Mouse (Mus musculus) forebrain, embryonic 15.5 days (tissue): Measurements from ENCODE around the gene Dnase1l1. TPM values are rescaled to one million over a fixed set of nuclear protein-coding genes. Genes with fewer than 3 reads are reported as not detected.
A peak's percentile ranks its signal among the peaks of the same experiment; 100 is the strongest.

Source experiments
- ATAC-seq: fragments of 200-750 bp; cut with Nextera tagmentation; replicated peaks from 2 replicates; pipeline ENCODE4 v1.8.0; 2017; ENCODE audit warnings: mild to moderate bottlenecking, moderate TSS enrichment, moderate library complexity
- H3K27ac ChIP-seq: fragments of 300-500 bp; sonication (generic); replicated peaks from 2 replicates; pipeline ENCODE4 v1.5.1; 2015; ENCODE audit warnings: mild to moderate bottlenecking, inconsistent platforms
- H3K27me3 ChIP-seq: fragments of 300-500 bp; sonication (generic); 2 replicates; pipeline ENCODE4 v1.6.1; 2015; ENCODE audit warnings: inconsistent platforms
- H3K36me3 ChIP-seq: fragments of 300-500 bp; sonication (generic); 2 replicates; pipeline ENCODE4 v1.6.1; 2015; ENCODE audit warnings: mild to moderate bottlenecking, inconsistent platforms
- H3K4me1 ChIP-seq: fragments of 300-500 bp; sonication (generic); 2 replicates; pipeline ENCODE4 v1.6.1; 2015; ENCODE audit warnings: inconsistent platforms
- H3K4me2 ChIP-seq: fragments of 300-500 bp; sonication (generic); replicated peaks from 2 replicates; pipeline ENCODE4 v1.6.1; 2015; ENCODE audit warnings: mild to moderate bottlenecking, inconsistent platforms
- H3K4me3 ChIP-seq: fragments of 300-500 bp; sonication (generic); 2 replicates; pipeline ENCODE4 v1.5.1; 2015; ENCODE audit warnings: mild to moderate bottlenecking, inconsistent platforms
- H3K9ac ChIP-seq: fragments of 300-500 bp; sonication (generic); replicated peaks from 2 replicates; pipeline ENCODE4 v1.6.1; 2015; ENCODE audit warnings: mild to moderate bottlenecking, inconsistent platforms
- H3K9me3 ChIP-seq: fragments of 300-500 bp; sonication (generic); 2 replicates; pipeline ENCODE4 v1.6.1; 2016; ENCODE audit warnings: inconsistent platforms
- WGBS: fragments of 180-500 bp; shearing (Covaris S2); methylation state at CpG from one replicate; pipeline ENCODE4 v1.1.7; 2015; ENCODE audit warnings: mixed read lengths; 5-methylcytosine and 5-hydroxymethylcytosine counted together
- polyA plus RNA-seq: library from polyadenylated mRNA; unstranded; fragments of >200 nt; fragmentation: Nextera tagmentation; extraction: Ambion mirVana; gene quantifications from 2 replicates; pipeline ENCODE4 v1.2.1, GENCODE M21; 2015

Gene Dnase1l1
- polyA plus RNA-seq, 1 experiment from 2014 or later = 2.2 TPM

GRCm38 (mm10) chrX:74283092-74283437 is 928 bp upstream of the Dnase1l1 start:
- WGBS = 38% methylated on average over 5 of the region's 5 CpGs
- peak; percentile 23 for ATAC-seq
- Histone ChIP-seq H3K4me1 (peaks cover 19% of the 10 kb centered on the region), H3K27ac (peak overlapping the region; percentile 86), H3K4me2 (peak overlapping the region; percentile 67), H3K36me3 (no peaks in the 10 kb centered on the region), H3K9ac (peak overlapping the region; percentile 71), H3K27me3 (no peaks in the 10 kb centered on the region), H3K4me3 (peak overlapping the region; percentile 51), H3K9me3 (no peaks in the 10 kb centered on the region)

GRCm38 (mm10) chrX:74282395-74283091 is 406 bp upstream of the Dnase1l1 start:
- Histone ChIP-seq H3K27ac (peak overlapping the region; percentile 86), H3K36me3 (no peaks in the 10 kb centered on the region), H3K27me3 (no peaks in the 10 kb centered on the region), H3K9ac (peak overlapping the region; percentile 71), H3K4me2 (peak overlapping the region; percentile 67), H3K4me1 (peaks cover 19% of the 10 kb centered on the region), H3K4me3 (peak overlapping the region; percentile 51), H3K9me3 (no peaks in the 10 kb centered on the region)
- WGBS = 25% methylated on average over 39 of the region's 39 CpGs
- ATAC-seq = peak; percentile 89

GRCm38 (mm10) chrX:74281041-74281731 is 951 bp downstream of the Dnase1l1 start:
- 9% methylated on average over 14 of the region's 14 CpGs for WGBS
- Histone ChIP-seq H3K4me1 (peaks cover 19% of the 10 kb centered on the region), H3K9me3 (no peaks in the 10 kb centered on the region), H3K4me2 (peak overlapping the region; percentile 67), H3K36me3 (no peaks in the 10 kb centered on the region), H3K27me3 (no peaks in the 10 kb centered on the region), H3K9ac (peak overlapping the region; percentile 71), H3K4me3 (peak overlapping the region; percentile 51), H3K27ac (peak overlapping the region; percentile 86; the same call in 1 of the 2 replicates)
- 0 out of 2 replicates have a peak, but pooled peaks have one; percentile 2 for ATAC-seq

GRCm38 (mm10) chrX:74277916-74278315 is 4.2 kb downstream of the Dnase1l1 start:
- H3K4me3 ChIP-seq = no peak overlapping the region
- no peak overlapping the region for H3K27ac ChIP-seq
- no peak for ATAC-seq
- no peaks in the 10 kb centered on the region for H3K27me3 ChIP-seq
- 75% methylated on average over 8 of the region's 8 CpGs for WGBS
- H3K9me3 ChIP-seq = no peaks in the 10 kb centered on the region
- H3K9ac ChIP-seq = no peak overlapping the region
- H3K4me1 ChIP-seq = peaks cover 8% of the 10 kb centered on the region
- H3K4me2 ChIP-seq = no peak overlapping the region
- H3K36me3 ChIP-seq = peaks cover 4% of the 10 kb centered on the region; the same call in 1 of the 2 replicates

- no peak overlapping the region for H3K4me3 ChIP-seq
Measured at GRCm38 (mm10) chrX:74273422-74274322, 8.5 kb downstream of the Dnase1l1 start.

GRCm38 (mm10) chrX:74270902-74271551 is 11.1 kb downstream of the Dnase1l1 start:
- 0 out of 2 replicates have a peak, but pooled peaks have one; percentile 0 for ATAC-seq
- whole genome bisulfite sequencing = 18% methylated on average over 27 of the region's 27 CpGs

More at GRCm38 (mm10) chrX:74273422-74274322, 8.5 kb downstream of the Dnase1l1 start:
- ATAC-seq = no peak
- no peak overlapping the region for H3K27ac ChIP-seq
- H3K9ac ChIP-seq = no peak overlapping the region
- 29% methylated on average over 10 of the region's 10 CpGs for WGBS
- H3K4me1 ChIP-seq = peaks cover 13% of the 10 kb centered on the region
- no peak overlapping the region for H3K4me2 ChIP-seq
- H3K27me3 ChIP-seq = no peaks in the 10 kb centered on the region
- H3K9me3 ChIP-seq = no peaks in the 10 kb centered on the region
- peaks cover 4% of the 10 kb centered on the region; the same call in 1 of the 2 replicates for H3K36me3 ChIP-seq

GRCm38 (mm10) chrX:74270062-74270901 is 11.9 kb downstream of the Dnase1l1 start, which contains the start of gene Rpl10:
Gene Rpl10 (plus strand): TSS chrX:74270812.
- Histone ChIP-seq H3K4me1 (peaks cover 13% of the 10 kb centered on the region), H3K9ac (peak within 1 kb of the TSS; percentile 70), H3K9me3 (no peaks in the 10 kb centered on the region), H3K27ac (peak within 1 kb of the TSS; percentile 95), H3K4me2 (peak within 1 kb of the TSS; percentile 49), H3K4me3 (peak within 1 kb of the TSS; percentile 61), H3K36me3 (peaks cover 4% of the 10 kb centered on the region; the same call in 1 of the 2 replicates), H3K27me3 (no peaks in the 10 kb centered on the region)
- 22% methylated on average over 42 of the region's 42 CpGs for WGBS
- peak; percentile 97 for ATAC-seq

More at GRCm38 (mm10) chrX:74270902-74271551, 11.1 kb downstream of the Dnase1l1 start:
- peak overlapping the region; percentile 61 for H3K4me3 ChIP-seq
- H3K27me3 ChIP-seq = no peaks in the 10 kb centered on the region
- no peaks in the 10 kb centered on the region for H3K9me3 ChIP-seq
- H3K36me3 ChIP-seq = peaks cover 4% of the 10 kb centered on the region; the same call in 1 of the 2 replicates
- H3K4me2 ChIP-seq = peak overlapping the region; percentile 49
- H3K9ac ChIP-seq = peak overlapping the region; percentile 70
- peak overlapping the region; percentile 95 for H3K27ac ChIP-seq
- peaks cover 13% of the 10 kb centered on the region for H3K4me1 ChIP-seq

- Histone ChIP-seq H3K4me3 (peak overlapping the region; percentile 61), H3K4me1 (peaks cover 13% of the 10 kb centered on the region), H3K9me3 (no peaks in the 10 kb centered on the region), H3K36me3 (peaks cover 4% of the 10 kb centered on the region; the same call in 1 of the 2 replicates), H3K27ac (peak overlapping the region; percentile 95), H3K9ac (peak overlapping the region; percentile 55), H3K27me3 (no peaks in the 10 kb centered on the region), H3K4me2 (peak overlapping the region; percentile 48)
- ATAC-seq = peak; percentile 30; the same call in 1 of the 2 replicates
- WGBS = 27% methylated on average over 3 of the region's 3 CpGs
Measured at GRCm38 (mm10) chrX:74269736-74270061, 12.4 kb downstream of the Dnase1l1 start.

GRCm38 (mm10) chrX:74257746-74258145 is 24.4 kb downstream of the Dnase1l1 start:
- Histone ChIP-seq H3K9ac (no peak overlapping the region), H3K4me3 (no peak overlapping the region), H3K36me3 (0 out of 2 replicates have a peak, but pooled peaks cover 3% of the 10 kb centered on the region), H3K4me2 (no peak overlapping the region), H3K27ac (no peak overlapping the region), H3K27me3 (no peaks in the 10 kb centered on the region), H3K9me3 (no peaks in the 10 kb centered on the region), H3K4me1 (peaks cover 14% of the 10 kb centered on the region)
- WGBS = 94% methylated on average over 3 of the region's 3 CpGs
- ATAC-seq = no peak

- no peaks in the 10 kb centered on the region for H3K9me3 ChIP-seq
- H3K4me1 ChIP-seq = peaks cover 14% of the 10 kb centered on the region
- H3K4me3 ChIP-seq = peak overlapping the region; percentile 58
- no peaks in the 10 kb centered on the region for H3K27me3 ChIP-seq
- H3K36me3 ChIP-seq = 0 out of 2 replicates have a peak, but pooled peaks cover 3% of the 10 kb centered on the region
- ATAC-seq = no peak; the same call in none of the 2 replicates
- peak overlapping the region; percentile 73 for H3K9ac ChIP-seq
- H3K4me2 ChIP-seq = peak overlapping the region; percentile 63
- WGBS = 22% methylated on average over 31 of the region's 31 CpGs
- peak overlapping the region; percentile 92 for H3K27ac ChIP-seq
Measured at GRCm38 (mm10) chrX:74254888-74255565, 27.1 kb downstream of the Dnase1l1 start.
